19 mouse cellular contexts compared by ENCODE assay signal in genomic region chr6:119409766-119410165, GRCm38 (mm10). TPM values are rescaled to one million over a fixed set of nuclear protein-coding genes. Genes with fewer than 3 reads are reported as not detected.
DNase-seq lines count a peak whose midpoint lies in the region; ATAC-seq and TF ChIP-seq lines count a peak whose summit lies in the region.
"Had no signal": no experiment of that assay in that cellular context is flagged by ENCODE, and none has a peak within 500 bp of the region (broad histone marks: within the 10 kb centered on the region; RNA-seq: fewer than 3 reads in every experiment).

No protein-coding gene starts in this region.

- H3K4me2 ChIP-seq in stomach, embryonic 15.5 days = no peak overlapping the region
- no peak overlapping the region for H3K4me2 ChIP-seq in midbrain, postnatal 0 days (ENCODE audit: low read depth, low read length, poor library complexity, severe bottlenecking)
- H3K4me2 ChIP-seq: hindbrain, embryonic 15.5 days; limb, embryonic 12.5 days had no signal

- no peaks in the 10 kb centered on the region for H3K36me3 ChIP-seq in stomach, embryonic 15.5 days
- H3K36me3 ChIP-seq in midbrain, postnatal 0 days (ENCODE audit: insufficient read depth, low read length) = no peaks in the 10 kb centered on the region
- H3K36me3 ChIP-seq: embryonic facial prominence, embryonic 10.5 days; hindbrain, embryonic 15.5 days; limb, embryonic 12.5 days; midbrain, embryonic 10.5 days had no signal

- no peak for TF ChIP-seq CTCF in midbrain, postnatal 0 days (IDR thresholded peaks at IDR 0.05)

- H3K27me3 ChIP-seq in stomach, embryonic 15.5 days (replicated peaks) = no peaks in the 10 kb centered on the region
- no peaks in the 10 kb centered on the region; the same call in 1 of the 2 replicates for H3K27me3 ChIP-seq in midbrain, postnatal 0 days (ENCODE audit: insufficient read depth, low read length)
- H3K27me3 ChIP-seq: CH12.LX; hindbrain, embryonic 15.5 days; limb, embryonic 12.5 days had no signal

- peak overlapping the region; percentile 100 for H3K27ac ChIP-seq in brown adipose tissue, adult 24 weeks (replicated peaks; ENCODE audit: low read depth, low read length)
- no peak overlapping the region for H3K27ac ChIP-seq in stomach, embryonic 15.5 days
- H3K27ac ChIP-seq in midbrain, postnatal 0 days (ENCODE audit: low read depth, low read length) = no peak overlapping the region
- H3K27ac ChIP-seq: embryonic facial prominence, embryonic 10.5 days; hindbrain, embryonic 15.5 days; kidney, postnatal 0 days; limb, embryonic 12.5 days; midbrain, embryonic 10.5 days had no signal

- H3K9me3 ChIP-seq in stomach, embryonic 15.5 days = no peaks in the 10 kb centered on the region
- H3K9me3 ChIP-seq in midbrain, postnatal 0 days (ENCODE audit: low read length) = no peaks in the 10 kb centered on the region
- H3K9me3 ChIP-seq: embryonic facial prominence, embryonic 10.5 days; hindbrain, embryonic 15.5 days; limb, embryonic 12.5 days; midbrain, embryonic 10.5 days had no signal

- no peak overlapping the region for H3K9ac ChIP-seq in stomach, embryonic 15.5 days
- no peak overlapping the region for H3K9ac ChIP-seq in midbrain, postnatal 0 days (replicated peaks; ENCODE audit: low read length, poor library complexity, severe bottlenecking)
- H3K9ac ChIP-seq: hindbrain, embryonic 15.5 days; limb, embryonic 12.5 days had no signal

- peak; percentile 42 to 90 for DNase-seq in adrenal gland, adult (ENCODE audit: inconsistent age in 2 of 2, low spot score in 1 of 2)
- no peak for DNase-seq in adrenal gland, postnatal 4 days (ENCODE audit: low spot score in 2 of 2)
- peak; percentile 23 for DNase-seq in kidney, adult 11 months
- DNase-seq in kidney, postnatal 25 days = no peak
- DNase-seq in midbrain, postnatal 0 days (ENCODE audit: low spot score) = no peak
- no peak for DNase-seq in left cerebral cortex, adult 8-10 months (ENCODE audit: low spot score in 2 of 2)
- DNase-seq: cerebellum, postnatal 25 days; layer of hippocampus, postnatal 36 days; lung, postnatal 10 days; right cerebral cortex, postnatal 25 days had no signal

- WGBS in stomach, embryonic 15.5 days = 40% methylated on average over 1 of the region's 1 CpGs
- 44% methylated on average over 1 of the region's 1 CpGs for WGBS in midbrain, postnatal 0 days

- H3K4me1 ChIP-seq in brown adipose tissue, adult 24 weeks (ENCODE audit: control insufficient read depth, insufficient read depth, insufficient read length, low read length) = peaks cover 34% of the 10 kb centered on the region
- no peaks in the 10 kb centered on the region for H3K4me1 ChIP-seq in stomach, embryonic 15.5 days
- no peaks in the 10 kb centered on the region for H3K4me1 ChIP-seq in midbrain, postnatal 0 days (ENCODE audit: insufficient read depth, low read length)
- H3K4me1 ChIP-seq: embryonic facial prominence, embryonic 10.5 days; hindbrain, embryonic 15.5 days had no signal

- no peak overlapping the region for H3K4me3 ChIP-seq in brown adipose tissue, adult 24 weeks (ENCODE audit: insufficient read depth, low read depth, low read length)
- no peak overlapping the region for H3K4me3 ChIP-seq in stomach, embryonic 15.5 days (replicated peaks)
- H3K4me3 ChIP-seq in midbrain, postnatal 0 days (ENCODE audit: low read depth, low read length) = no peak overlapping the region
- H3K4me3 ChIP-seq: embryonic facial prominence, embryonic 10.5 days; hindbrain, embryonic 15.5 days; limb, embryonic 12.5 days; midbrain, embryonic 10.5 days had no signal

- ATAC-seq in stomach, embryonic 15.5 days (ENCODE audit: insufficient read depth, low FRiP score, low read depth) = peak; percentile 76
- no peak for ATAC-seq in midbrain, postnatal 0 days (ENCODE audit: low FRiP score)
- ATAC-seq: activated CD4-positive, CD25-positive, alpha-beta regulatory T cell, adult 4 months had no signal

RNA-seq across cellular contexts. Expression of gene Adipor2, which starts 7.7 kb away (rescaled TPM):
- 100 to 1,000 TPM; 141 to 151 TPM for total RNA-seq in adrenal gland, postnatal 4 days (2021)
- 370 and 390 TPM in 2 replicates for polyA plus RNA-seq in brown adipose tissue, adult 24 weeks (2012; ENCODE audit: insufficient read depth, insufficient read length, missing spikeins)
- polyA plus RNA-seq in stomach, embryonic 15.5 days (2015; fragmentation: Nextera tagmentation; extraction: Ambion mirVana) = 53.9 and 58.7 TPM in 2 replicates
- 39.0 and 42.5 TPM in 2 replicates for total RNA-seq in midbrain, postnatal 0 days (2014; rRNA removed)
- polyA plus RNA-seq in midbrain, postnatal 0 days (2015; fragmentation: Nextera tagmentation; extraction: Ambion mirVana) = 25.3 and 26.6 TPM in 2 replicates
- total RNA-seq in left cerebral cortex, adult 8-10 months (2022) = 10 to 100 TPM; 41.3 to 48.9 (median 44.7) TPM

Comparison
In these comparisons a context has a peak if more than half of its experiments do, and no peak if none do; other contexts are left out.
1. DNase-seq: peak in adrenal gland, adult (2 of 2) and kidney, adult 11 months (single experiment); none in adrenal gland, postnatal 4 days (0 of 2), kidney, postnatal 25 days (0 of 2), midbrain, postnatal 0 days (single experiment) and left cerebral cortex, adult 8-10 months (0 of 2).